Mouse (Mus musculus) kidney, postnatal 36 days (tissue): ENCODE results near the gene Prkce.

ENCODE experiments used
- DNase-seq, 2 experiments: peaks; one replicate each; pipeline ENCODE4 v3.0.0; 2021 to 2022; ENCODE audit warnings: mixed read lengths in 2 of 2

Prkce gene

GRCm38 (mm10) chr17:86167320-86168230, at the start of gene Prkce:
Prkce (plus strand) TSS chr17:86167785.
- peak; percentile 92 to 93 for DNase-seq

GRCm38 (mm10) chr17:86123146-86123545, 44.4 kb upstream of the Prkce start:
- no peak for DNase-seq

DNA sequence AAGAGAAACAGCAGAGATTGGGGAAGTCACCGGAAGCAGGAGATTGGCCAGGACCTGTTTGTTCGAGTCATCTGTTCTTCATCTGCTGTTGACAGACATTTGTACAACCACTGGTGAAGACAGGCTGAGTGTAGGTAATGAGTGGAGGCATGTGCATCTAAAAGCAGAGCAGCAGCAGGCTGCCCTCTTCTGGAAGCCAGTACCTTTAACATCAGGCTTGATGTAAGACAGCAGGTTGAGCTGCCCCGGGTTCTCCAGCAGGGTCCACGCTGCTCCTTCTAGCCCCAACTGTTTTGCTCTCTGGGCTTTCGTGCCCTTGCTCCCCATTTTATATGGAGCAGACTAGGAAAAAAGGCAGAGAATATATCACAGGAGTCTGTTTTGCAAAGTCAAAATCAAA, 41.7 kb upstream of the Prkce start:
- DNase-seq = peak in 1 of 2 experiments; percentile 16

DNA sequence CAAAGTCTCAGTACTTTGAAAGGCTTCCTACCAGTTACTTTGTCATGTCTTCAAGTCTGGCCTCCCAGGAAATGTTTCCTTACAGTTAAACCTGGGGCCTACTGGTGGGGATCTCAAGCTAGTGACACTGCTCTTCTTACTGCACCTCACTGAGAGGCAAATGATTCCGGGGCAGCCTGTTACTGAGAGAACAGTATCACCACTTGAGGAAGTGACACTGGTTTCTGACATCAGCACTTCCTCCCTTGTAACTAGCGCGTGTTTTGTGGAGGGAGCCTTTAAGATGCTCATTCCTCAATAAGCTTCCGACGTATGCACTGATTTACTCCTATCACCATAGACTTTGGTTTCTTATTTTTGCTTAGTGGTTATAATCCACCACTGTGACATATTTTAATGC, 39.4 kb upstream of the Prkce start:
- no peak for DNase-seq

GRCm38 (mm10) chr17:86132534-86132933, 35.1 kb upstream of the Prkce start:
- DNase-seq = peak; percentile 40 to 47

DNA sequence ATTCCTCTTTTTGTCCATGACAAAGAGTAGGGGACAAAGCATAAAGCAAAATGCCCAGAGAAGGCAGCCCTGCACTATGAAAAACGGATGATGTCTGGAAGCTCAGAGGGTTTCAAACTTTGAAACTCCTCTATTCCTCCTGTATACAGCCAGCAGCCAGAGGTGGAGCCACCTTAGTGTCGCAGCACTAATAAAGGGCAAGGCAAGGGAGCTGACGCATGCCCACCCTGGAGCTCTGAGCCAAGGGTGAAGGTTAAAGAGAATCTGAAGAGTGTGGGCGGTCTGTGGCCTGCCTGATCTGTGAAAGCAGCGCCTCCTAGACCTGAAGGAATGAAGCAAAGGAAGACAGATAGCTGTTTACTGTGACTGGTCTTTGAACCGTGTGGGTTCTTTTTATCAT, 33.1 kb upstream of the Prkce start:
- DNase-seq = no peak

DNA sequence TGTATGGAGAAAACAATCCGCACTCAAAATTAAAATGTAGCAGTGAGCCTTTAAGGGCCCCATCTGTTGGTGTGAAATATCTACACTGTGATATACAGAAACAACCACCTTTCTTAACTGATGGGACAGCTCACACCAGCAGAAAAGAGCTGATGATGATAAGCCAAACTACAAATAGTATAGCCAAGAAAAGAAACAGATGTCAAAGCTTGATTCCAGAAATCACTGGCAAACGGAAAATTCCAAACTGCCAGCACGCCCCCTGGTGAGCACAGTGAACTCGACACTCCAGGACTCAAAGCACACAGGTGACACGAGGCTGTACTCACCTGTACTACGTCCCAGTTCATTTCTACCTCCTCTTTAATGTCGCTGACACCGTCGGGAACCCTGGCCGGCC, 31.8 kb upstream of the Prkce start:
- peak in 1 of 2 experiments; percentile 13 for DNase-seq

DNA sequence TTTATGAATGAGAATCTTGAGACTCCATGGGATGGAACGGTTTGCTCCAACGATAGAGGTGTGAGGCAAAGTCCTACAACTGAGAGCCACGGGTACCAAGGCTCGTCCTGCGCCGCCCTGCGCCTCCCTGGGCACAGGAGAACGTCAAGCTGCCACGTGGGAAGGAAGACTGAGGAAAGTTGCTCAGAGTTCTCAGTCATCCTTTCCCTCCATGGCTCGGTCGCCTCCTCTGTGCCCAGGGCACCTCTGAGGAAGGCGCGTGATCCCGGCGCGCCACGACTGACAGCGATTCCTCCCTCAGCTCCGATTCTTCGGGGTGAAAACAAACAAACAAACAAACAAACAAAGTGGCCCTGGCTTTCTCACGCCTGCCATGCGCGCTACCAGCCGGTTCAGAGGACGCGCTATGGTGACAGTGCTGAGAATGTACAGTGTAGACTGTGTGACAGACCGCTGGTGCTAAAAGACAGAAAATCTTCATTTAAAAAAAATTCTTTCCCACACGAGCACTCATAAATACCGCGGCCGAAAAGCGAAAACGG, 23.0 kb upstream of the Prkce start:
- peak in 1 of 2 experiments; percentile 41 for DNase-seq

DNA sequence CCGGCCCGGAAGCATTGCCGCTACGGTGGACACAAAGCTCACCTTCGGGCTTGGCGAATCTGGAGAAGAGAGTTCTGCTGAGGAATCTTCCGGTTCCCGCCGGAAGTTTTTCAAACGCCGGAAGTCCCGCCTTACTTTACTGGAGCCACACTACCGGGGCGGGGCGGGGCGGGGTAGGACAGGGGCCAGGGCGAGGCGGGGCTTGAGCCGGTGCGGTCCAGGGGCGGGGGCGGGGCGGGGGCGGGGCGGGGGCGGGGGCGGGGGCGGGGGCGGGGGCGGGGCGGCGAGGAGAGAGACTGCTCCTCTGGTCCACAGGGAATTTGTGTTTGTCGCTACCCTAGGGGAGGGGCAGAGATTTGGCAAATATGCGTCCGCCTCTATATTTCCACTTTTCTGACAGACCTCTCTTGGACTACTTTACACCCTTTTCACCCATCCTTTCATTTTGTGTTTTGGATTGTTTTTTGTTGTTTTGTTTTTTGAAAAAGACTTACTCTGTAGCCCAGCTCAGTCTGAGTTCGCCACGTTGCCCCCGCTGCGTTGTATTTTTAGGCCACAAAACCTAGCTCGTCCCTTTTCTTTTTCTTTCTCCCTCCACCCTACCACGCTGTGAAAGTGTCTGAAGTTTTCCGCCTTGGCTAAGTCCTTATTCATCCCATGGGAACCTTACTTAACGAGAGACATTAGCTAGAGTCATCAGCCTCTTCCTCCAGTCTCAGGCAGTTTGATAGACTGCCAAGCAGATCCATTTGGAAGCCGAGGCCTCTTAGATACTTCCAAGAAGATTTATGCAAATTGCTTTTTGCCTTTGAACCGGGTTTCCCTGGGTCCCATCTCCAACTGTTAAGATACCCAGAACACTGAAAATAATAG, 22.3 kb upstream of the Prkce start, which contains the start of gene Srbd1:
TSS of gene Srbd1 (minus strand) at position 97 of the 873 bp plus-strand sequence.
- peak; percentile 95 to 98 for DNase-seq

GRCm38 (mm10) chr17:86149726-86150125, 17.9 kb upstream of the Prkce start:
- no peak for DNase-seq

- DNase-seq = peak; percentile 67 to 72
Observed at GRCm38 (mm10) chr17:86150867-86151348, 16.7 kb upstream of the Prkce start.

DNA sequence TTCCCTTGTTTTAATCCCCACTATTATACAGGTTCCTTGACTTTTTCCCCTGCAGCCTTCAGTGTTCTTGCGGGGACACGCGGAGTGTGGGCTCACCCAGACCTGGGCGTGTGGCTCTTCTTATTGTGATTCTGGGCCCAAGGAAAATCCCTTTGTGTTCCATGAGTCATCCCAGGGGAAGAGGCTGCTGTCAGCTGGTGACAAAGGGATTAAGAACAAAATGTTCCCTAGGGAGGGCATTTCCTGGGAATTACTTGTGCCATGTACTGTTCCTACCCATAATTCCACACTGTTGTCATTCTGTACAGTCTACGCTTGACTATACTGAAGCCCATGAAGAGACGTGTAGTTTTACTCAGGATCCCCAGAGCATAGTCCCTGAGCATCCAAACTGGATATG, 10.6 kb upstream of the Prkce start:
- DNase-seq = no peak

DNA sequence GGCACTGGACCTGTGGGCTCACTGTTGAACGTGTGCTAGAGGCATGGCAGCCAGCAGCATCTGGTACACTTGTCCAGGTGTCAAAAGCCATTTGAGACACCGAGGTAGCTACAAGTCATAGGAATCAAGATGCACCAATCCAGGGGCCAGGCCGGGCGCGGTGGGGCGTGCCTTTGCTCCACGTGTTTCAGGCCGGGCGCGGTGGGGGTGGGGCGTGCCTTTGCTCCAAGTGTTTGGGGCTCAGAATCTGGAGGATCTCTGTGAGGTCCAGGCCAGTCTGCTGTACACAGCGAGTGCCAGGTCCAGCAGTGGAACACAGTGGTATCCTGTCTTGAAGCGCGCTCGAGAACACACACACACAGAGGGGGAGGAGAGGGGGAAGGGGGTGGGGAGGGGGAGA, 4.9 kb upstream of the Prkce start:
- DNase-seq = no peak

DNA sequence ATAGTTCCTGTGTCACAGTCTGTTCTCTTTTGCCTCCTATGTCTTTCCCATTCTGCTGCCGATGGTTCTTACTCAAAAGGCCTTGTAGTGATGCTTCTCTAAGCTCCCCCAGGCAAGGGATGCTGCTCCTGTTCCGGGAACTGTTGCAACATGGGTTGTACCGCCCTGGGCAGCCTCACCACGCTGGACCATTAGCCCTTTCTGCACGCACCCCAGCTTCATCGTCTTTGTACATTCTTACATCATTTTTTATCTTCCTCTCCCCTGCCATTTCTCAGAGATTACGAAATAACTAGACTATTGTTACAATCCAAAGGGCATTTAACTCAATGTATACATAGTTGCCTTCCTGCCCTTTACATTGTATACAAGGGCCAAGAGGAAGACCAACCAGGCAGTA, 3.2 kb upstream of the Prkce start:
- DNase-seq = no peak

- DNase-seq = peak in 1 of 2 experiments; percentile 31
Observed at GRCm38 (mm10) chr17:86166051-86166566, 1.5 kb upstream of the Prkce start.

GRCm38 (mm10) chr17:86166567-86167319, 842 bp upstream of the Prkce start:
- peak; percentile 95 to 96 for DNase-seq

GRCm38 (mm10) chr17:86168231-86168981, 821 bp downstream of the Prkce start:
- DNase-seq = peak; percentile 46 to 62

GRCm38 (mm10) chr17:86169092-86169491, 1.5 kb downstream of the Prkce start:
- DNase-seq = no peak

- no peak for DNase-seq
Observed at GRCm38 (mm10) chr17:86170164-86170958, 2.8 kb downstream of the Prkce start.

- DNase-seq = no peak
Observed at GRCm38 (mm10) chr17:86175516-86175915, 7.9 kb downstream of the Prkce start.
